Mouse (Mus musculus): ENCODE measurements around the gene Nebl. TPM values are rescaled to one million over a fixed set of nuclear protein-coding genes. Genes with fewer than 3 reads are reported as not detected.

The Nebl gene
- polyA plus RNA-seq, 1 experiment: 132 TPM

DNA sequence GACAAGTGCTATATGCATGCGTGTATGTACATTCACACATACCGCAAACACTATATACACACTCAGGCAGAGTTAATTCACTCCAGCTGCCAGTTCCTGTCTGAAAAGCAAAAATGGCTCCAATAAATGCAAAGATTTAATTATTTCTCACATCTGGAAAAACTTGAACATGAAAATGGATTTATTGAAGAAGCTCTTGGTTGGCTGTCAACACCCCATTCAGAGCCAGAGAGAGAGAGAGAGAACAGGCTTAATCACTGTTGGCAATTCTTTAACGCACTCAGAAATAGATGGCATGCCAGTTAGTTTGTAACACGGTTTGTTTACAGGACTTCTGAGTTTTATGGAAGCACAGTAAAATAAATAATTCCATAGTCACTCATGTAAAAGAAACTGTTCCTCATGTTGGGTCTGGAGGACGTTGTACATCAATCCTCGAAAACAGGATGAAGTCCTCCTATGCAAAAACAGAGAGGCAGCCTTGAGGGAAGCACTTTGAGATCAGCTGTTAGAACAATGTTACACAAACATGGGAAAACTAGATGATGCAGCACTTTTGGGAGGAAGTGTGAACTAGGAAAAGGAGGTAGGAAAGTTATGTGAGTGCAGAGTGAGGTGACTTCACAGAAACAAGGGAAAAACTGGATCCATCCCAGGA lies 265.6 kb downstream of the Nebl start:
- 91% methylated on average over 6 of the region's 6 CpGs for WGBS
- no peaks in the 10 kb centered on the region for H3K36me3 ChIP-seq (ENCODE audit: control insufficient read depth, insufficient read depth, low read length)
- no peak overlapping the region for H3K27ac ChIP-seq (ENCODE audit: control insufficient read depth, insufficient read depth, low read length)
- H3K4me3 ChIP-seq (ENCODE audit: control insufficient read depth, insufficient read depth, low read length): no peak overlapping the region
- no peak for DNase-seq
- H3K4me1 ChIP-seq (replicated peaks; ENCODE audit: control insufficient read depth, insufficient read depth, low read length): no peaks in the 10 kb centered on the region
- no peaks in the 10 kb centered on the region for H3K27me3 ChIP-seq (ENCODE audit: control insufficient read depth, insufficient read depth, low read length)
- TF ChIP-seq POLR2A (IDR thresholded peaks at IDR 0.05; ENCODE audit: control insufficient read depth, extremely low read depth, insufficient read depth, low read length, poor library complexity) (no peak), CTCF (IDR thresholded peaks at IDR 0.05; ENCODE audit: borderline replicate concordance, control insufficient read depth, extremely low read depth, insufficient read depth, low read length, poor library complexity) (no peak)

DNA sequence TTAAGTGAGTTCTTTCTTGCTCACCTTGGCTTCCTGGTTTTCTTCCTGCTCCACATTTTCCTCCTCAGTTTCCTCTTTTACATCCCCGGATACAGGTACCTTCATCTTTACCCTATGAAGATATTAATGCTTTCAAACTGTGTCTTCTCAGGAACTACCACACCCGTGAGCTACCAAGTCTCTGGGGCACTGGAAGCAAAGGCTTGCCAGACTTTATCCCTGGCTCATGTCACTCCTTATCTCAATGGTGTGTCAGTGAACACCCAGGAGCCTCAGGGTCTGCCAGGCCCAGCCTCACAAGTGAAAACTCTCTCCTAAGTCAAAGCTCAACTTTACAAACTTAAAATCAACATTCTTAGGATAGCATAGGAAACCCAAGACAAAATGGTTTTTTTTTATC lies 270.8 kb downstream of the Nebl start:
- no peaks in the 10 kb centered on the region for H3K27me3 ChIP-seq (ENCODE audit: control insufficient read depth, insufficient read depth, low read length)

DNA sequence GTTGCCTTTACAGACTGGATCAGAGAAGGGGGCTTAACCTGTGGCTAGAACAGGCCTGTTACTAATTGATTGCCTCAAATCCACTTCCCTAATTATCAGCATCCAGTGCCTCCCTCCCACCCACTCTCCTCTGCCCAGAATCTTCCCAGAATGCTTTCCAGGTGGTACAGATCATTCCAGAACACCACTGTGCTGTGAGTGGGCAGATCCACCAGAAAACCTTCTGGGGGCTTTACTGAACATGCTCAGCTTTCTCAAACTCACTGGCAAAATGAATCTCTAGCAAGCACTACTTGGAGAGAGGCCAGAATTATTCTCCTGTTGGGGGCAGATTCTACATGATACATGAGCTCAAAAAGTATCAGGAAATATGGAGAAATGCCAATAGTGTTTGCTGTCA lies 277.6 kb downstream of the Nebl start:
- DNase-seq: no peak
- no peak for TF ChIP-seq CTCF (IDR thresholded peaks at IDR 0.05; ENCODE audit: borderline replicate concordance, control insufficient read depth, extremely low read depth, insufficient read depth, low read length, poor library complexity)
- no peak for TF ChIP-seq POLR2A (IDR thresholded peaks at IDR 0.05; ENCODE audit: control insufficient read depth, extremely low read depth, insufficient read depth, low read length, poor library complexity)
- H3K4me1 ChIP-seq (replicated peaks; ENCODE audit: control insufficient read depth, insufficient read depth, low read length): no peaks in the 10 kb centered on the region
- no peaks in the 10 kb centered on the region for H3K27me3 ChIP-seq (ENCODE audit: control insufficient read depth, insufficient read depth, low read length)
- no peak overlapping the region for H3K27ac ChIP-seq (ENCODE audit: control insufficient read depth, insufficient read depth, low read length)
- H3K4me3 ChIP-seq (ENCODE audit: control insufficient read depth, insufficient read depth, low read length): no peak overlapping the region
- no peaks in the 10 kb centered on the region for H3K36me3 ChIP-seq (ENCODE audit: control insufficient read depth, insufficient read depth, low read length)

More for the DNA sequence above, 270.8 kb downstream of the Nebl start:
- Histone ChIP-seq H3K4me3 (ENCODE audit: control insufficient read depth, insufficient read depth, low read length) (no peak overlapping the region), H3K27ac (ENCODE audit: control insufficient read depth, insufficient read depth, low read length) (no peak overlapping the region), H3K36me3 (ENCODE audit: control insufficient read depth, insufficient read depth, low read length) (no peaks in the 10 kb centered on the region), H3K4me1 (replicated peaks; ENCODE audit: control insufficient read depth, insufficient read depth, low read length) (no peaks in the 10 kb centered on the region)
- no peak for DNase-seq
- 89% methylated on average over 2 of the region's 2 CpGs for WGBS
- TF ChIP-seq POLR2A (IDR thresholded peaks at IDR 0.05; ENCODE audit: control insufficient read depth, extremely low read depth, insufficient read depth, low read length, poor library complexity): no peak
- TF ChIP-seq CTCF (IDR thresholded peaks at IDR 0.05; ENCODE audit: borderline replicate concordance, control insufficient read depth, extremely low read depth, insufficient read depth, low read length, poor library complexity): no peak

DNA sequence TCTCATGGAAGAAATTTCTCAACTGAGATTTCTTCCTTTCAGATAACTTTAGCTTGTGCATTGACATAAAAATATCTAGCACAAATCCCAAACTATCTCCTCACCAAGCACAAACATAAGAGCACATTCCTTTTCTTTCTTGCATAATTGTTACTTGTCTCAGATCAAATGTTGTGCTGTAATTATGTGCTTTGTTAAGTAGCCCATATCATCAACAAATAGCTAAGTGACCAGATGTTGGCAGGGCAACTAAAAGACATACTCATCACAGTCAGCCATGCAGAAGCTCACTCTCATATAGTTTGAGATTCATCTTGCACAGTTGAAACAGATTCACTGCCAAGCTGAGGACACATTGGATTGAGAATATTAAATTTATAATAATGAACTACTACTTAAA lies 282.9 kb downstream of the Nebl start:
- H3K4me1 ChIP-seq (replicated peaks; ENCODE audit: control insufficient read depth, insufficient read depth, low read length): no peaks in the 10 kb centered on the region
- H3K27me3 ChIP-seq (ENCODE audit: control insufficient read depth, insufficient read depth, low read length): no peaks in the 10 kb centered on the region
- no peak overlapping the region for H3K27ac ChIP-seq (ENCODE audit: control insufficient read depth, insufficient read depth, low read length)
- TF ChIP-seq POLR2A (IDR thresholded peaks at IDR 0.05; ENCODE audit: control insufficient read depth, extremely low read depth, insufficient read depth, low read length, poor library complexity) (no peak), CTCF (IDR thresholded peaks at IDR 0.05; ENCODE audit: borderline replicate concordance, control insufficient read depth, extremely low read depth, insufficient read depth, low read length, poor library complexity) (no peak)
- no peak for DNase-seq
- no peak overlapping the region for H3K4me3 ChIP-seq (ENCODE audit: control insufficient read depth, insufficient read depth, low read length)
- H3K36me3 ChIP-seq (ENCODE audit: control insufficient read depth, insufficient read depth, low read length): no peaks in the 10 kb centered on the region

DNA sequence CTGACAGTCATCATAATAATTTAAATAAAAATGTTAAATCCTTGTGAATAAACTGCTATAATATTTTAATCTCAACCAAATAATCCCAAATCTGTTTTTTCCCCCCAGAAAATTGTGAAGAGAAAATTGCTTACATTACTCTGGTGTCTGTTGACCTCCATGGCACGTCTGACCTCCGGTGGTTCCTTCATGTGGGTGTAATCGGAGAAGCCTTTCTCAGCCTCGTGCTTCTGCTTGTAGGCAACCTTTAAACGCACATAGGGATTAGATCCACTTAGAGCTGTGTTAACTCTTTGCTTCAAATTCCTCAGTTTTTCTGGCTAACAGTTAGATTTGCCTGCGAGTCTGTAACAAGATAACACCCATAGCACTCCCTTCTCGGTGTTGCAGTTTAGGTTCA lies 287.7 kb downstream of the Nebl start:
- TF ChIP-seq POLR2A (IDR thresholded peaks at IDR 0.05; ENCODE audit: control insufficient read depth, extremely low read depth, insufficient read depth, low read length, poor library complexity) (no peak), CTCF (IDR thresholded peaks at IDR 0.05; ENCODE audit: borderline replicate concordance, control insufficient read depth, extremely low read depth, insufficient read depth, low read length, poor library complexity) (no peak)
- no peaks in the 10 kb centered on the region for H3K36me3 ChIP-seq (ENCODE audit: control insufficient read depth, insufficient read depth, low read length)
- H3K4me1 ChIP-seq (replicated peaks; ENCODE audit: control insufficient read depth, insufficient read depth, low read length): no peaks in the 10 kb centered on the region
- H3K27ac ChIP-seq (ENCODE audit: control insufficient read depth, insufficient read depth, low read length): no peak overlapping the region
- no peaks in the 10 kb centered on the region for H3K27me3 ChIP-seq (ENCODE audit: control insufficient read depth, insufficient read depth, low read length)
- DNase-seq: no peak
- no peak overlapping the region for H3K4me3 ChIP-seq (ENCODE audit: control insufficient read depth, insufficient read depth, low read length)
- WGBS: 89% methylated on average over 7 of the region's 7 CpGs

DNA sequence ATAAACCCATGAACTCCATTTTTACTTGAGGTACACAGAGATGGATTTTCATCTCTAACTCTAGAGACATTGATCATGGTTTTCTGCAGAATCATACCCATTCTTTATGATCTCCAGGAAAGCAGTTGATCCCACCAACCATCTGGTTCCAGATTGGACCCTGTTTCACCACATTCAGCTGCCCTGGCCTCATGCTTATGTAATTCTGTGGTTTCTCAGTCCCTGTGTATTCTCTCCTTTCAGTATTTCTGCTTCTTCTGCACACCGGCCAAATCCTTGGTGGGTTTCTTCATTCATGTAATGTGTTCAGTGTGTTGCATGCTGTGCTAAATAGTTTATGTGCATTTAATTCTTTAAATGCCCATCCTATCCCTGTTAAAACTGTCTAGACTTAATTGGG lies 292.9 kb downstream of the Nebl start:
- H3K4me1 ChIP-seq (replicated peaks; ENCODE audit: control insufficient read depth, insufficient read depth, low read length): no peaks in the 10 kb centered on the region
- WGBS: 31% methylated on average over 1 of the region's 1 CpGs
- H3K27me3 ChIP-seq (ENCODE audit: control insufficient read depth, insufficient read depth, low read length): no peaks in the 10 kb centered on the region
- TF ChIP-seq POLR2A (IDR thresholded peaks at IDR 0.05; ENCODE audit: control insufficient read depth, extremely low read depth, insufficient read depth, low read length, poor library complexity) (no peak), CTCF (IDR thresholded peaks at IDR 0.05; ENCODE audit: borderline replicate concordance, control insufficient read depth, extremely low read depth, insufficient read depth, low read length, poor library complexity) (no peak)
- no peak for DNase-seq
- no peak overlapping the region for H3K27ac ChIP-seq (ENCODE audit: control insufficient read depth, insufficient read depth, low read length)
- no peak overlapping the region for H3K4me3 ChIP-seq (ENCODE audit: control insufficient read depth, insufficient read depth, low read length)
- no peaks in the 10 kb centered on the region for H3K36me3 ChIP-seq (ENCODE audit: control insufficient read depth, insufficient read depth, low read length)
